In the genomic region with DNA sequence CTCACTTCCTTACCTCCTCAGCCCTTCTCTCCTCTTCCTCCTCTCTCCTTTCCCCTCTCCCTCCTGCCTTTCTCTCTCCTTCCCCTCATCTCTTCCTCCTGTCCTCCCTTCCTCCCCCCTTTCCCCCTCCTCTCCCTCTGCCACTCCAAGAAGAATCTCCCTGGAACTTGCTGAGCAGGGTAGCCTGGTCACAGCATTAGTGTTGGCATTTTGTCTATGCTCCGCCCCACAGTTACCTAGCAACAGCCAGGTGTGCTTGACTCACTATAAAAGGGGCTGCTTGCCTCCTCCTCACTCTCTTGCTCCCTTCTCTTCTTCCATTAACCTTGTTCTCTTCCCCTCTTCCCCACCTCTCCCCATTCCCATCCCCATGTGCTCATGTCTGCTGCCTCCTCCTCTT, we compare ENCODE assay signal across 21 mouse cellular contexts.
A peak's percentile ranks its signal among the peaks of the same experiment; 100 is the strongest.
DNase-seq lines count a peak whose midpoint lies in the region; ATAC-seq and TF ChIP-seq lines count a peak whose summit lies in the region.
"Had no signal": no experiment of that assay in that cellular context is flagged by ENCODE, and none has a peak within 500 bp of the region (broad histone marks: within the 10 kb centered on the region; RNA-seq: fewer than 3 reads in every experiment).

No protein-coding gene starts in this region.

- TF ChIP-seq EP300 in stomach, postnatal 0 days (optimal IDR thresholded peaks at IDR 0.05) = no peak

- no peaks in the 10 kb centered on the region for H3K9me3 ChIP-seq in lung, embryonic 15.5 days
- H3K9me3 ChIP-seq in embryonic facial prominence, embryonic 11.5 days (replicated peaks; ENCODE audit: control insufficient read depth, low read length) = no peaks in the 10 kb centered on the region
- no peaks in the 10 kb centered on the region for H3K9me3 ChIP-seq in stomach, postnatal 0 days (ENCODE audit: control insufficient read depth, low read length)
- H3K9me3 ChIP-seq: embryonic facial prominence, embryonic 13.5 days; forebrain, embryonic 15.5 days had no signal

- no peak for DNase-seq in lung, adult 2 months
- peak; percentile 33 for DNase-seq in embryonic facial prominence, embryonic 11.5 days (ENCODE audit: low spot score)
- no peak for DNase-seq in stomach, postnatal 0 days (ENCODE audit: low spot score)
- no peak for DNase-seq in spleen, postnatal 14 days (ENCODE audit: low spot score in 2 of 2)
- no peak for DNase-seq in cerebellum, adult 18-20 months
- DNase-seq: adrenal gland, adult 8-10 months; adrenal gland, postnatal 14 days; adrenal gland, postnatal 36 days; cerebellum, adult 11-12 months; cerebellum, adult 8-10 months; cerebellum, adult 9-11 months; cerebellum, postnatal 14 days; cerebellum, postnatal 36 days; embryo, embryonic 11 days; forebrain, postnatal 0 days had no signal

- no peaks in the 10 kb centered on the region for H3K4me1 ChIP-seq in lung, embryonic 15.5 days
- H3K4me1 ChIP-seq in lung, adult 2 months (ENCODE audit: control insufficient read depth, insufficient read depth, low read length) = no peaks in the 10 kb centered on the region
- H3K4me1 ChIP-seq in embryonic facial prominence, embryonic 11.5 days (ENCODE audit: control insufficient read depth, insufficient read depth, low read length) = no peaks in the 10 kb centered on the region
- no peaks in the 10 kb centered on the region for H3K4me1 ChIP-seq in stomach, postnatal 0 days (replicated peaks; ENCODE audit: control insufficient read depth, insufficient read depth)
- H3K4me1 ChIP-seq: embryonic facial prominence, embryonic 13.5 days; forebrain, embryonic 13.5 days; forebrain, embryonic 15.5 days had no signal

- 63% methylated on average over 1 of the region's 1 CpGs for WGBS in lung, embryonic 15.5 days
- WGBS in lung, adult 2 months = 55% methylated on average over 1 of the region's 1 CpGs
- 67% methylated on average over 1 of the region's 1 CpGs for WGBS in embryonic facial prominence, embryonic 11.5 days
- 47% methylated on average over 1 of the region's 1 CpGs for WGBS in stomach, postnatal 0 days

- H3K36me3 ChIP-seq in lung, embryonic 15.5 days = no peaks in the 10 kb centered on the region
- H3K36me3 ChIP-seq in embryonic facial prominence, embryonic 11.5 days (replicated peaks; ENCODE audit: control insufficient read depth, insufficient read depth, low read depth, low read length) = no peaks in the 10 kb centered on the region
- H3K36me3 ChIP-seq in stomach, postnatal 0 days (ENCODE audit: control insufficient read depth, insufficient read depth, low read length) = no peaks in the 10 kb centered on the region
- H3K36me3 ChIP-seq: embryonic facial prominence, embryonic 13.5 days; forebrain, embryonic 15.5 days had no signal

- ATAC-seq in lung, embryonic 15.5 days (ENCODE audit: borderline replicate concordance, extremely low read depth, low FRiP score, low TSS enrichment) = 0 out of 2 replicates have a peak, but pooled peaks have one; percentile 36
- no peak for ATAC-seq in embryonic facial prominence, embryonic 11.5 days (replicated peaks; ENCODE audit: insufficient number of reproducible peaks, low FRiP score, low TSS enrichment, low read depth)
- ATAC-seq in stomach, postnatal 0 days (ENCODE audit: low FRiP score, low TSS enrichment) = 0 out of 2 replicates have a peak, but pooled peaks have one; percentile 18
- ATAC-seq: activated CD4-positive, CD25-positive, alpha-beta regulatory T cell, adult 4 months; forebrain, embryonic 13.5 days; forebrain, embryonic 15.5 days; forebrain, postnatal 0 days; Patski had no signal

- H3K27ac ChIP-seq in lung, embryonic 15.5 days = no peak overlapping the region
- no peak overlapping the region for H3K27ac ChIP-seq in embryonic facial prominence, embryonic 11.5 days (replicated peaks; ENCODE audit: low read depth, low read length)
- no peak overlapping the region for H3K27ac ChIP-seq in stomach, postnatal 0 days (replicated peaks)
- H3K27ac ChIP-seq: embryonic facial prominence, embryonic 13.5 days; forebrain, embryonic 13.5 days; forebrain, embryonic 15.5 days had no signal

- TF ChIP-seq CTCF in lung, adult 2 months (IDR thresholded peaks at IDR 0.05; ENCODE audit: insufficient read depth, low read length) = no peak
- no peak for TF ChIP-seq CTCF in stomach, postnatal 0 days (IDR thresholded peaks at IDR 0.05; ENCODE audit: low read depth)

- no peaks in the 10 kb centered on the region for H3K27me3 ChIP-seq in lung, embryonic 15.5 days
- no peaks in the 10 kb centered on the region for H3K27me3 ChIP-seq in embryonic facial prominence, embryonic 11.5 days (ENCODE audit: control insufficient read depth, insufficient read depth, low read length)
- no peaks in the 10 kb centered on the region for H3K27me3 ChIP-seq in stomach, postnatal 0 days (ENCODE audit: control insufficient read depth, insufficient read depth, low read length)
- H3K27me3 ChIP-seq: embryonic facial prominence, embryonic 13.5 days; forebrain, embryonic 13.5 days; forebrain, embryonic 15.5 days; Patski had no signal

- H3K9ac ChIP-seq in lung, embryonic 15.5 days = no peak overlapping the region
- H3K9ac ChIP-seq in embryonic facial prominence, embryonic 11.5 days (replicated peaks; ENCODE audit: low read length) = no peak overlapping the region
- H3K9ac ChIP-seq in stomach, postnatal 0 days (ENCODE audit: low read length) = no peak overlapping the region
- H3K9ac ChIP-seq: embryonic facial prominence, embryonic 13.5 days; forebrain, embryonic 13.5 days; forebrain, embryonic 15.5 days; forebrain, postnatal 0 days had no signal

- no peak overlapping the region for H3K4me3 ChIP-seq in lung, embryonic 15.5 days
- no peak overlapping the region for H3K4me3 ChIP-seq in lung, adult 2 months (replicated peaks; ENCODE audit: extremely low read depth, low read depth, low read length)
- H3K4me3 ChIP-seq in embryonic facial prominence, embryonic 11.5 days (ENCODE audit: low read depth, low read length) = no peak overlapping the region
- H3K4me3 ChIP-seq in stomach, postnatal 0 days (ENCODE audit: low read depth, low read length) = no peak overlapping the region
- H3K4me3 ChIP-seq: embryonic facial prominence, embryonic 13.5 days; forebrain, embryonic 13.5 days; forebrain, embryonic 15.5 days had no signal

- H3K4me2 ChIP-seq in lung, embryonic 15.5 days = no peak overlapping the region
- H3K4me2 ChIP-seq in embryonic facial prominence, embryonic 11.5 days (ENCODE audit: low read depth, low read length) = no peak overlapping the region
- H3K4me2 ChIP-seq in stomach, postnatal 0 days (replicated peaks; ENCODE audit: low read depth) = no peak overlapping the region
- H3K4me2 ChIP-seq: embryonic facial prominence, embryonic 13.5 days; forebrain, embryonic 13.5 days; forebrain, embryonic 15.5 days had no signal

- TF ChIP-seq POLR2A in lung, adult 2 months (IDR thresholded peaks at IDR 0.05; ENCODE audit: borderline replicate concordance, extremely low read depth, low read depth, low read length) = no peak
